Mouse (Mus musculus): ENCODE measurements around the gene Auh. TPM values are rescaled to one million over a fixed set of nuclear protein-coding genes. Genes with fewer than 3 reads are reported as not detected.
A peak's percentile ranks its signal among the peaks of the same experiment; 100 is the strongest.

Gene Auh
- polyA plus RNA-seq, 1 experiment = 39.7 TPM

DNA sequence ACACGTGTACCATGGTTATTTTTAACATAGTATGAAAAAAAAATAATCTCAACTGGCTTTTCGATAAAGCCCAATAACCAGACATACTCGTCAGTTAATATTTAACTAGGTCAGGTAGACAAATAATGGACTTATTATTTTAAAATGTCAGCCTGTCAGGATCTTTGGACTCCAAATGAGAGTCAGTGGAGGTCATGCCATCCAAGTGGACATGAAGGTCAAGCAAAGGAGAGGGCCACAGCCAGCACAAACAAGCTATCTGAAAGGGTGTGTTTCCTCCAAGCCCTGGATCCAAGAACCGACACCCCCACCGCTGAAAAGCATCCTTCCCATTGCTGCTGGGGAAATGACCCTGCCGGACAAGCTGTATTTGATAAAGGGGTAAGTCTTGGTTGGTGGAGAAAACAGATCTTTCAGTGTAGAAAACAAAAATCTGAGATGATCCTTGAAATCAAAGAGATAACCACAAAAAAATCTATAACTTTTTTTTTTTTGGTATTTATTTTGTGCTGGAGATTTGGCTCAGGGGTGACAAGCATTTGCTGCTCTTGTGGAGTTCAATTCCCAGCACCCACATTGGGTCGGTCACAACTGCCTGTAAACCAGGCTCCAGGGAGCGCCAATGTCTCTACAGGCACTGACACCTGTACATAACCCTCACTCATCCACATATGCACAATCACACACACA is 96.9 kb downstream of the Auh start:
- TF ChIP-seq POLR2A (IDR thresholded peaks at IDR 0.05; ENCODE audit: borderline replicate concordance, extremely low read depth, insufficient read depth, insufficient read length, poor library complexity, severe bottlenecking) (no peak), CTCF (IDR thresholded peaks at IDR 0.05; ENCODE audit: borderline replicate concordance, extremely low read depth, insufficient read depth, insufficient read length) (no peak)
- no peak for DNase-seq (ENCODE audit: low read depth)

- DNase-seq (ENCODE audit: low read depth) = no peak
- TF ChIP-seq CTCF (IDR thresholded peaks at IDR 0.05; ENCODE audit: borderline replicate concordance, extremely low read depth, insufficient read depth, insufficient read length) = no peak
- TF ChIP-seq POLR2A (IDR thresholded peaks at IDR 0.05; ENCODE audit: borderline replicate concordance, extremely low read depth, insufficient read depth, insufficient read length, poor library complexity, severe bottlenecking) = no peak
Observed at GRCm38 (mm10) chr13:52831037-52831757, 98.3 kb downstream of the Auh start.

DNA sequence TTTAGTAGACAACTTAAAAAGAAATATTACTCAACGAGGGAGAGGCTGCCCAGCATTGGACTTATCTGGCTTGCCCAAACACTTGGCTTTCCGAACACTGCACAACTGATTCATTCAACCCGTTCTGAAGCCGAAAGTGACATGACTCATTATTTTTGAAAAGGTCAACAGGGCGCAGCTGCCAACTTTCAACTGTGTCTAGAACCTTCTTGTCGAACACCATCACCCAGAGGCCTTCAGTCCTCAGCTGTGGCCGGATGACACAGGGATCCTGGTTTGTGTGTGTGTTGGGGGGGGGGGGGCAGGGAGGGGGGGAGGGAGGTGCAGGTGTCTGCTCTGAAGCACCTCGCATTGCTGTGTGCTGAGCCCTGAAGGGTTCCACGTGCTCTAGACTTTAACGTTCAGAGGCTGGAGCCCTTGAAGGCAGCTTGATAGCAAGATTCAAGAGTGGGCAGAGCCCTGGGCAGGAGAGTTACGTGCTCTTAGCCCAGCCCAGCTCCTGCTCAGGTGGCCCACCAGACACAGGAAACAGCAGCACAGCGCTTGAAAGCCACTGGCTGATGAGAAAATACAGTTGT is 100.4 kb downstream of the Auh start:
- DNase-seq (ENCODE audit: low read depth) = no peak
- TF ChIP-seq CTCF (IDR thresholded peaks at IDR 0.05; ENCODE audit: borderline replicate concordance, extremely low read depth, insufficient read depth, insufficient read length) (no peak), POLR2A (IDR thresholded peaks at IDR 0.05; ENCODE audit: borderline replicate concordance, extremely low read depth, insufficient read depth, insufficient read length, poor library complexity, severe bottlenecking) (no peak)

- TF ChIP-seq POLR2A (IDR thresholded peaks at IDR 0.05; ENCODE audit: borderline replicate concordance, extremely low read depth, insufficient read depth, insufficient read length, poor library complexity, severe bottlenecking) (no peak), CTCF (IDR thresholded peaks at IDR 0.05; ENCODE audit: borderline replicate concordance, extremely low read depth, insufficient read depth, insufficient read length) (no peak)
Observed at GRCm38 (mm10) chr13:52828217-52828616, 101.3 kb downstream of the Auh start.

DNA sequence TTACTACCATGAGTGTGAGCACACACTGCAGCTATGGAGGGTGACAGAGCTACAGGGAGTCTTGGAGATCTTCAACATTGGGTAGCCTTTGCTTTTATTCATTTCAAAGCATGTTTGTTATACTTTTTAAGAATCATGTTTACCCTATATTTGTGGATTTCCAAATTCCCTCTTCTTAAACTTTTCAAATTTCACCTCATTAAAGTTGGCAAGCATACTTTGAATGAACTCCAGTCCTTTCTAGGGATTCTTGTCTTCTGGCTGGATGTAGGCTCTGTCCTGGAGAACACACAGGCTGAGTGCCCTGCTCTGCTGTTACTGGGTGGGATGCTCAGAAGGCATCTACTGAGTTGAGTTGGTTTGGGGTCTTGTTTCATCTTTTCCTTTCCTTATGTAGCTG is 102.8 kb downstream of the Auh start:
- TF ChIP-seq CTCF (IDR thresholded peaks at IDR 0.05; ENCODE audit: borderline replicate concordance, extremely low read depth, insufficient read depth, insufficient read length) (no peak), POLR2A (IDR thresholded peaks at IDR 0.05; ENCODE audit: borderline replicate concordance, extremely low read depth, insufficient read depth, insufficient read length, poor library complexity, severe bottlenecking) (no peak)
- no peak for DNase-seq (ENCODE audit: low read depth)

More at GRCm38 (mm10) chr13:52828217-52828616, 101.3 kb downstream of the Auh start:
- no peak for DNase-seq (ENCODE audit: low read depth)

DNA sequence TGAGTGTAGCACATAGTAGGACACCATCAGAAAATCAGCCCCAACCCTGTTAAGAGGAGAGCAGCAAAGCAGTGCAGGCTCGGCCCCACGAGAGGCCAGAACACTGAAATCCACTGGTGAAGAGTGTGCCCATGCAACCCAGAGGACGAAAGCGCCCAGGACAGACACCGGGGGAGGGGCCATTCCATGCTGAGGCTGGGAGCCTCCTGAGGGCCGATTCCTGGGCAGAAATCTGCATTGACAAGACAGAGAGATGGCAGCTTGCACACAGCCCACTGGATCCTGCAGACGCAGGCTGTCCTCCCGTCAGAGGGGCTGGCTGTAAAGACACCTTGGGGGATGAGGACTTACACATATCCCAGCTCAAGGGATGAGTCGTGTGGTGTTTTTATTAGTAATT is 104.7 kb downstream of the Auh start:
- no peak for TF ChIP-seq POLR2A (IDR thresholded peaks at IDR 0.05; ENCODE audit: borderline replicate concordance, extremely low read depth, insufficient read depth, insufficient read length, poor library complexity, severe bottlenecking)
- TF ChIP-seq CTCF (IDR thresholded peaks at IDR 0.05; ENCODE audit: borderline replicate concordance, extremely low read depth, insufficient read depth, insufficient read length) = no peak
- no peak for DNase-seq (ENCODE audit: low read depth)

- DNase-seq (ENCODE audit: low read depth) = peak; percentile 58
- TF ChIP-seq POLR2A (IDR thresholded peaks at IDR 0.05; ENCODE audit: borderline replicate concordance, extremely low read depth, insufficient read depth, insufficient read length, poor library complexity, severe bottlenecking) = no peak
- no peak for TF ChIP-seq CTCF (IDR thresholded peaks at IDR 0.05; ENCODE audit: borderline replicate concordance, extremely low read depth, insufficient read depth, insufficient read length)
Observed at GRCm38 (mm10) chr13:52822165-52823149, 107.0 kb downstream of the Auh start.

GRCm38 (mm10) chr13:52821571-52821970 is 107.9 kb downstream of the Auh start:
- DNase-seq (ENCODE audit: low read depth) = peak; percentile 20
- no peak for TF ChIP-seq POLR2A (IDR thresholded peaks at IDR 0.05; ENCODE audit: borderline replicate concordance, extremely low read depth, insufficient read depth, insufficient read length, poor library complexity, severe bottlenecking)
- no peak for TF ChIP-seq CTCF (IDR thresholded peaks at IDR 0.05; ENCODE audit: borderline replicate concordance, extremely low read depth, insufficient read depth, insufficient read length)

DNA sequence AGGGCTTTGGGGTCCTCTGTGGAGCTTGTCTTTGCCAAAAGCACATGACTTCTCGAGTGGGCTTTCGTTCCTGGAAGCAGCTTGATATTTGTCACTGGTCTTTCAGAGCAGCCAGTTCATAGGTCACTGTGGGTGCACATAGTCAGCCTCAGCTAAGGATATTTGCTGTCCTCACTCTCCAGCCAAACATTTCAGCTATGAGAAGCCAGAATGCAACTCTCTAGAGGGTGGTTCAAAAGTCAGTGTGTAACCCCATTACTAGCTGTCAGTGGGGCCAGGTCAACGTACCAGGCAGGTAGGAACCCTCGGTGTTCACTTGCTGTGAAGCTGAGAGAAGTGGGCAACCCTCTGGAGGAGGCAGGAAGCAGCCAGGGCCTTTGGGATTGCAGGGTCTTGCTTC is 109.6 kb downstream of the Auh start:
- TF ChIP-seq POLR2A (IDR thresholded peaks at IDR 0.05; ENCODE audit: borderline replicate concordance, extremely low read depth, insufficient read depth, insufficient read length, poor library complexity, severe bottlenecking) (no peak), CTCF (IDR thresholded peaks at IDR 0.05; ENCODE audit: borderline replicate concordance, extremely low read depth, insufficient read depth, insufficient read length) (no peak)

DNA sequence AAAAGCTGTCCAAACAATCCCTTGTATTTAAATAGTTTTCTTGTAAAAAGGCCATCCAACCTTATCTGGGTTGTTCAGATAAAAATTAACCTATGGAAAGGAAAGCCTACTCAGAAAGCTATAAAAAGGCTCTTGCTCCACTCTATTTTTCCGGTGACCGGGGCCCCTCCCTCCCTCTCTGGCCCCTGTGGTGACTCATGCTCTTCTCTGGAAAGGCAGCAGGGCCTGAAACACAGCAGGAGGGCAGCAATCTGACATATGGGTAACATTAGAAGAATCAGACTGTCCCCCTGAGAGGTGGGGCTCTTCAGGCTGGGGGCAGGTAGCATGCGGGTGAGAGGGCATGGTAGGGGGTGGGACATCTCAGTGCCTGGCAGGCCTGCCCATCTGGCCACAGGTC is 110.7 kb downstream of the Auh start:
- peak; percentile 18 for DNase-seq (ENCODE audit: low read depth)
- no peak for TF ChIP-seq CTCF (IDR thresholded peaks at IDR 0.05; ENCODE audit: borderline replicate concordance, extremely low read depth, insufficient read depth, insufficient read length)
- TF ChIP-seq POLR2A (IDR thresholded peaks at IDR 0.05; ENCODE audit: borderline replicate concordance, extremely low read depth, insufficient read depth, insufficient read length, poor library complexity, severe bottlenecking) = no peak

More for the DNA sequence above, 109.6 kb downstream of the Auh start:
- DNase-seq (ENCODE audit: low read depth) = no peak

Measured in brain, embryonic 14.5 days (tissue).